Comparison of ENCODE assay signal across 27 mouse cellular contexts in genomic region chr17:56849710-56850109, GRCm38 (mm10). TPM values are rescaled to one million over a fixed set of nuclear protein-coding genes. Genes with fewer than 3 reads are reported as not detected.
DNase-seq lines count a peak whose midpoint lies in the region; ATAC-seq and TF ChIP-seq lines count a peak whose summit lies in the region.
"Had no signal": no experiment of that assay in that cellular context is flagged by ENCODE, and none has a peak within 500 bp of the region (broad histone marks: within the 10 kb centered on the region; RNA-seq: fewer than 3 reads in every experiment).

No protein-coding gene starts in this region.

- no peak overlapping the region for H3K9ac ChIP-seq in midbrain, embryonic 15.5 days
- H3K9ac ChIP-seq in kidney, embryonic 15.5 days = no peak overlapping the region

- no peak overlapping the region for H3K27ac ChIP-seq in midbrain, embryonic 15.5 days
- H3K27ac ChIP-seq in kidney, embryonic 15.5 days = no peak overlapping the region

- no peaks in the 10 kb centered on the region for H3K36me3 ChIP-seq in E14TG2a.4 (ENCODE audit: insufficient read depth, low read length)
- H3K36me3 ChIP-seq in midbrain, embryonic 15.5 days (replicated peaks) = no peaks in the 10 kb centered on the region
- no peaks in the 10 kb centered on the region for H3K36me3 ChIP-seq in kidney, embryonic 15.5 days
- H3K36me3 ChIP-seq: G1E had no signal

- no peak for TF ChIP-seq CTCF in E14TG2a.4 (conservative IDR thresholded peaks at IDR 0.05; ENCODE audit: low read length)

- H3K4me3 ChIP-seq in E14TG2a.4 (replicated peaks; ENCODE audit: low read length) = peak overlapping the region; percentile 27; the same call in 1 of the 2 replicates
- no peak overlapping the region for H3K4me3 ChIP-seq in midbrain, embryonic 15.5 days
- no peak overlapping the region for H3K4me3 ChIP-seq in kidney, embryonic 15.5 days (replicated peaks)

- H3K27me3 ChIP-seq in E14TG2a.4 (ENCODE audit: insufficient read depth, low read length) = peaks cover 22% of the 10 kb centered on the region
- H3K27me3 ChIP-seq in midbrain, embryonic 15.5 days (replicated peaks) = no peaks in the 10 kb centered on the region
- H3K27me3 ChIP-seq in kidney, embryonic 15.5 days = no peaks in the 10 kb centered on the region
- H3K27me3 ChIP-seq: Patski had no signal

- 80% methylated on average over 13 of the region's 13 CpGs for WGBS in midbrain, embryonic 15.5 days
- WGBS in kidney, embryonic 15.5 days = 84% methylated on average over 13 of the region's 13 CpGs

- ATAC-seq in midbrain, embryonic 15.5 days (replicated peaks) = no peak
- no peak for ATAC-seq in kidney, embryonic 15.5 days (replicated peaks; ENCODE audit: low FRiP score)
- ATAC-seq in erythroblast, adult 5-6 weeks (replicated peaks; ENCODE audit: low FRiP score, poor library complexity, severe bottlenecking) = no peak
- ATAC-seq: activated CD4-positive, CD25-positive, alpha-beta regulatory T cell, adult 4 months; CD4-positive, CD25-positive, alpha-beta regulatory T cell, adult 4 months; Patski had no signal

- DNase-seq in ES-CJ7 (ENCODE audit: low read depth, low spot score) (peak; percentile 56), ZHBTc4 (ENCODE audit: low read depth, low spot score) (peak; percentile 56)
- DNase-seq: adrenal gland, adult 2 months; adrenal gland, adult 8-10 months; adrenal gland, postnatal 10 days; adrenal gland, postnatal 14 days; adrenal gland, postnatal 25 days; adrenal gland, postnatal 36 days; B cell, adult 2 months; cerebellum, adult 11 months; cerebellum, adult 11-12 months; cerebellum, adult 18-20 months; cerebellum, adult 2 months; cerebellum, adult 8-10 months; cerebellum, adult 9-10 months had no signal

- H3K4me2 ChIP-seq in midbrain, embryonic 15.5 days = no peak overlapping the region
- H3K4me2 ChIP-seq in kidney, embryonic 15.5 days = no peak overlapping the region

- no peaks in the 10 kb centered on the region for H3K9me3 ChIP-seq in E14TG2a.4 (ENCODE audit: low read length)
- H3K9me3 ChIP-seq in midbrain, embryonic 15.5 days = no peaks in the 10 kb centered on the region
- no peaks in the 10 kb centered on the region for H3K9me3 ChIP-seq in kidney, embryonic 15.5 days (replicated peaks)
- H3K9me3 ChIP-seq: G1E had no signal

- peaks cover 40% of the 10 kb centered on the region for H3K4me1 ChIP-seq in E14TG2a.4 (replicated peaks; ENCODE audit: low read depth, low read length)
- no peaks in the 10 kb centered on the region for H3K4me1 ChIP-seq in midbrain, embryonic 15.5 days
- 0 out of 2 replicates have a peak, but pooled peaks cover 6% of the 10 kb centered on the region for H3K4me1 ChIP-seq in kidney, embryonic 15.5 days

RNA-seq across cellular contexts. Expression of gene Rfx2, which starts 18.9 kb away (rescaled TPM):
- 5.4 and 6.0 TPM in 2 replicates for polyA plus RNA-seq in midbrain, embryonic 15.5 days (2015; fragmentation: Nextera tagmentation; extraction: Ambion mirVana)
- 3.7 and 4.1 TPM in 2 replicates for polyA plus RNA-seq in kidney, embryonic 15.5 days (2015; fragmentation: Nextera tagmentation; extraction: Ambion mirVana)
- total RNA-seq in erythroblast, adult 5-6 weeks (2015; ENCODE audit: low replicate concordance) = 21.5 and 25.7 TPM in 2 replicates
- 26.1 and 39.6 TPM in 2 replicates for total RNA-seq in erythroblast, adult 5-6 weeks (2017; ENCODE audit: low replicate concordance)

RNA-seq across cellular contexts. Expression of gene Acsbg2, which starts 24.5 kb away (rescaled TPM):
- polyA plus RNA-seq in midbrain, embryonic 15.5 days (2015; fragmentation: Nextera tagmentation; extraction: Ambion mirVana) = not detected in 2 replicates
- not detected in 2 replicates for polyA plus RNA-seq in kidney, embryonic 15.5 days (2015; fragmentation: Nextera tagmentation; extraction: Ambion mirVana)
- not detected in 2 replicates for total RNA-seq in erythroblast, adult 5-6 weeks (2015; ENCODE audit: low replicate concordance)
- total RNA-seq in erythroblast, adult 5-6 weeks (2017; ENCODE audit: low replicate concordance) = not detected in 2 replicates
- total RNA-seq: CH12.LX, MEL had no signal
- polyA plus RNA-seq: brain, embryonic 14.5 days; C2C12; G1E; Patski had no signal

RNA-seq across cellular contexts. Expression of gene 1700061G19Rik, which starts 25.6 kb away (rescaled TPM):
- 0.37 and 0.49 TPM in 2 replicates for polyA plus RNA-seq in midbrain, embryonic 15.5 days (2015; fragmentation: Nextera tagmentation; extraction: Ambion mirVana)
- 0.27 and 0.30 TPM in 2 replicates for polyA plus RNA-seq in kidney, embryonic 15.5 days (2015; fragmentation: Nextera tagmentation; extraction: Ambion mirVana)
- total RNA-seq in erythroblast, adult 5-6 weeks (2015; ENCODE audit: low replicate concordance) = not detected in 2 replicates
- not detected in 2 replicates for total RNA-seq in erythroblast, adult 5-6 weeks (2017; ENCODE audit: low replicate concordance)
- polyA plus RNA-seq: cerebellum, adult 2 months; G1E; Patski had no signal
